Comparison of ENCODE assay signal across 25 mouse cellular contexts in the genomic region with DNA sequence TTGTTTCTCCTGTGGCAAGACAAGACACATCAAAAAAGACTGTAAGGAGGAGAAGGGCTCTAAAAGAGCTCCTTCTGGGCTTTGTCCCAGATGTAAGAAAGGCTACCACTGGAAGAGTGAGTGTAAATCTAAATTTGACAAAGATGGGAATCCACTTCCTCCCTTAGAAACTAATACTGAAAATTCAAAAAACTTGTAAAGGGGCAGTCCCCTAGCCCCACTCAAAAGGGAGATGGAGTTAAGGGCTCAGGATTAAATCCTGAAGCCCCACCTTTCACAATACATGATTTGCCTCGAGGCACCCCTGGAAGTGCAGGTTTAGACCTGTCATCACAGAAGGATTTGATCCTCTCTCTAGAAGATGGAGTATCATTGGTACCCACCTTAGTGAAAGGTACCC. TPM values are rescaled to one million over a fixed set of nuclear protein-coding genes. Genes with fewer than 3 reads are reported as not detected.
DNase-seq lines count a peak whose midpoint lies in the region; ATAC-seq and TF ChIP-seq lines count a peak whose summit lies in the region.
"Had no signal": no experiment of that assay in that cellular context is flagged by ENCODE, and none has a peak within 500 bp of the region (broad histone marks: within the 10 kb centered on the region; RNA-seq: fewer than 3 reads in every experiment).

No protein-coding gene starts in this region.

- no peaks in the 10 kb centered on the region for H3K9me3 ChIP-seq in CH12.LX (replicated peaks; ENCODE audit: low read length)
- H3K9me3 ChIP-seq: embryonic facial prominence, embryonic 15.5 days; forebrain, embryonic 12.5 days had no signal

- intact Hi-C loops in heart, postnatal 14 days (cut with DNase I) = no loop called here

- in situ Hi-C loops in CH12.LX (cut with MboI; ENCODE audit: low pct_ligation_motif_present, low pct_unique_long_range_greater_than_20kb, low sequenced_read_pairs) = no loop called here

- H3K27ac ChIP-seq in spleen, adult 2 months (ENCODE audit: insufficient read depth, low read length) = peak overlapping the region; percentile 68; the same call in 1 of the 2 replicates
- peak overlapping the region; percentile 98 for H3K27ac ChIP-seq in CH12.LX (ENCODE audit: insufficient read depth, low read depth)
- H3K27ac ChIP-seq: embryonic facial prominence, embryonic 13.5 days; embryonic facial prominence, embryonic 15.5 days; forebrain, embryonic 10.5 days; forebrain, embryonic 12.5 days had no signal

- peak; percentile 34; the same call in 1 of the 2 replicates for TF ChIP-seq EP300 in CH12.LX (IDR thresholded peaks at IDR 0.05; ENCODE audit: low read length)

- no peak overlapping the region for H3K4me3 ChIP-seq in spleen, adult 2 months (ENCODE audit: extremely low read depth, insufficient read depth, insufficient read length)
- peak overlapping the region; percentile 23 to 54 (median 34) for H3K4me3 ChIP-seq in CH12.LX (replicated peaks in 1 of 3; ENCODE audit: low read depth in 2 of 3, low read length in 2 of 3, poor library complexity in 1 of 3)
- H3K4me3 ChIP-seq: embryonic facial prominence, embryonic 13.5 days; embryonic facial prominence, embryonic 15.5 days; erythroblast, embryonic 14.5 days; forebrain, embryonic 10.5 days; forebrain, embryonic 12.5 days had no signal

- H3K4me2 ChIP-seq in CH12.LX (ENCODE audit: insufficient read depth, low read depth, poor library complexity, severe bottlenecking) = peak overlapping the region; percentile 90
- H3K4me2 ChIP-seq: embryonic facial prominence, embryonic 13.5 days; embryonic facial prominence, embryonic 15.5 days; forebrain, embryonic 12.5 days had no signal

- peaks cover 19% of the 10 kb centered on the region for H3K4me1 ChIP-seq in spleen, adult 2 months (ENCODE audit: control insufficient read depth, insufficient read depth, insufficient read length)
- H3K4me1 ChIP-seq in CH12.LX (ENCODE audit: control insufficient read depth in 1 of 2, insufficient read depth in 2 of 2) = peaks cover 15 to 37% of the 10 kb centered on the region in 2 experiments
- H3K4me1 ChIP-seq: embryonic facial prominence, embryonic 13.5 days; embryonic facial prominence, embryonic 15.5 days; forebrain, embryonic 10.5 days; forebrain, embryonic 12.5 days had no signal

- H3K36me3 ChIP-seq in spleen, adult 2 months (ENCODE audit: control insufficient read depth, insufficient read depth, low read length) = no peaks in the 10 kb centered on the region; the same call in 1 of the 2 replicates
- H3K36me3 ChIP-seq in CH12.LX (replicated peaks in 1 of 2; ENCODE audit: control insufficient read depth in 1 of 2, insufficient read depth in 1 of 2, low read length in 1 of 2) = peaks cover 7 to 10% of the 10 kb centered on the region in 2 experiments
- H3K36me3 ChIP-seq: embryonic facial prominence, embryonic 13.5 days; embryonic facial prominence, embryonic 15.5 days; forebrain, embryonic 10.5 days; forebrain, embryonic 12.5 days had no signal

- 45% methylated on average over 1 of the region's 1 CpGs for WGBS in spleen, adult 2 months

- TF ChIP-seq CTCF in spleen, adult 2 months (IDR thresholded peaks at IDR 0.05; ENCODE audit: extremely low read depth, insufficient read depth, insufficient read length, insufficient replicate concordance) = no peak
- no peak for TF ChIP-seq CTCF in CH12.LX (conservative IDR thresholded peaks at IDR 0.05 in 1 of 2, IDR thresholded peaks at IDR 0.05 in 1 of 2; ENCODE audit: low read depth in 2 of 2, low read length in 2 of 2)

- no peak for ATAC-seq in cerebellum, adult (ENCODE audit: insufficient number of reproducible peaks, low FRiP score, low TSS enrichment)
- ATAC-seq: CD4-positive, CD25-positive, alpha-beta regulatory T cell, adult 4 months; forebrain, embryonic 14.5 days; forebrain, embryonic 16.5 days had no signal

- peak; percentile 1 for DNase-seq in heart, postnatal 4 days
- DNase-seq in heart, postnatal 14 days = no peak
- no peak for DNase-seq in spleen, adult 2 months (ENCODE audit: low read depth in 1 of 2, low spot score in 2 of 2)
- no peak for DNase-seq in spleen, postnatal 14 days (ENCODE audit: low spot score in 2 of 2)
- no peak for DNase-seq in CH12.LX (ENCODE audit: extremely low read depth)
- no peak for DNase-seq in urinary bladder, postnatal 10 days (ENCODE audit: low spot score)
- DNase-seq: adrenal gland, adult 2 months; adrenal gland, postnatal 10 days; adrenal gland, postnatal 25 days; B cell, adult 2 months; cerebellum, adult 18-20 months; cerebellum, adult 8-10 months; cerebellum, adult 9-11 months; cerebellum, postnatal 14 days; cerebellum, postnatal 36 days; embryo, embryonic 11 days had no signal

- dilution Hi-C loops in CH12.LX (cut with MboI; ENCODE audit: extremely low pct_ligation_motif_present, extremely low pct_unique_long_range_greater_than_20kb, low sequenced_read_pairs) = no loop called here

- TF ChIP-seq RAD21 in CH12.LX (IDR thresholded peaks at IDR 0.05; ENCODE audit: low read depth, low read length) = no peak

- no peak for TF ChIP-seq POLR2A in spleen, adult 2 months (IDR thresholded peaks at IDR 0.05; ENCODE audit: low read depth, low read length)
- TF ChIP-seq POLR2A in CH12.LX (IDR thresholded peaks at IDR 0.05; ENCODE audit: low read depth, low read length) = no peak; the same call in 1 of the 2 replicates

- H3K27me3 ChIP-seq in spleen, adult 2 months (ENCODE audit: control insufficient read depth, insufficient read depth, low read length) = no peaks in the 10 kb centered on the region
- H3K27me3 ChIP-seq in CH12.LX (replicated peaks) = no peaks in the 10 kb centered on the region
- H3K27me3 ChIP-seq: embryonic facial prominence, embryonic 13.5 days; embryonic facial prominence, embryonic 15.5 days; forebrain, embryonic 12.5 days had no signal

- H3K79me2 ChIP-seq in CH12.LX (replicated peaks; ENCODE audit: control insufficient read depth, extremely low read depth, insufficient read depth, poor library complexity, severe bottlenecking) = peaks cover 32% of the 10 kb centered on the region

- peak overlapping the region; percentile 94 for H3K9ac ChIP-seq in CH12.LX (ENCODE audit: insufficient read depth, low read depth)
- H3K9ac ChIP-seq: embryonic facial prominence, embryonic 13.5 days; embryonic facial prominence, embryonic 15.5 days; forebrain, embryonic 12.5 days had no signal

TF ChIP-seq in CH12.LX, 34 proteins besides CTCF, POLR2A, EP300 and RAD21:
- peak; percentile 7; the same call in 1 of the 2 replicates for TF ChIP-seq BHLHE40 (IDR thresholded peaks at IDR 0.05; ENCODE audit: low read depth, low read length)
- peak; percentile 28; the same call in 1 of the 2 replicates for TF ChIP-seq ZNF384 (IDR thresholded peaks at IDR 0.05; ENCODE audit: low read depth, low read length)
- TF ChIP-seq MXI1 (IDR thresholded peaks at IDR 0.05; ENCODE audit: low read depth, low read length) = 0 out of 2 replicates have a peak, but pooled peaks have one; percentile 26
- no peak for TF ChIP-seq ZC3H11A (IDR thresholded peaks at IDR 0.05; ENCODE audit: low read depth, low read length)
- TF ChIP-seq POLR2AphosphoS2 (IDR thresholded peaks at IDR 0.05; ENCODE audit: low read depth, low read length) = 0 out of 2 replicates have a peak, but pooled peaks have one; percentile 34
- TF ChIP-seq ETS1 (conservative IDR thresholded peaks at IDR 0.05; ENCODE audit: low read depth, low read length) = peak; percentile 48
- TF ChIP-seq MAX (IDR thresholded peaks at IDR 0.05; ENCODE audit: low read length) = no peak
- 0 out of 2 replicates have a peak, but pooled peaks have one; percentile 59 for TF ChIP-seq ZMIZ1 (IDR thresholded peaks at IDR 0.05; ENCODE audit: low read depth, low read length)
- 0 out of 2 replicates have a peak, but pooled peaks have one; percentile 41 for TF ChIP-seq RCOR1 (conservative IDR thresholded peaks at IDR 0.05; ENCODE audit: low read depth, low read length)
- peak; percentile 43; the same call in 1 of the 2 replicates for TF ChIP-seq IRF4 (IDR thresholded peaks at IDR 0.05; ENCODE audit: low read depth, low read length)
- peak; percentile 39; the same call in 1 of the 2 replicates for TF ChIP-seq TCF12 (IDR thresholded peaks at IDR 0.05; ENCODE audit: low read depth, low read length)
- no peak for TF ChIP-seq PAX5 (IDR thresholded peaks at IDR 0.05; ENCODE audit: low read length)
- 0 out of 2 replicates have a peak, but pooled peaks have one; percentile 20 for TF ChIP-seq NELFE (IDR thresholded peaks at IDR 0.05; ENCODE audit: low read depth, low read length)
- TF ChIP-seq SIN3A (IDR thresholded peaks at IDR 0.05; ENCODE audit: low read length) = 0 out of 2 replicates have a peak, but pooled peaks have one; percentile 30
- TF ChIP-seq TBP (conservative IDR thresholded peaks at IDR 0.05; ENCODE audit: low read depth, low read length) = peak; percentile 63; the same call in 1 of the 2 replicates
- no peak for TF ChIP-seq E2F4 (IDR thresholded peaks at IDR 0.05; ENCODE audit: insufficient replicate concordance, low read depth, low read length)
- peak; percentile 82 for TF ChIP-seq MEF2A (IDR thresholded peaks at IDR 0.05; ENCODE audit: borderline replicate concordance, low read depth, low read length)
TF ChIP-seq in CH12.LX: peak in this region for 13.

RNA-seq across cellular contexts. Expression of a gene that starts 23.8 kb away (rescaled TPM):
- total RNA-seq in heart, postnatal 4 days (2021) = under 1 TPM; 0.25 to 0.48 TPM
- 1 to 10 TPM in 1 of 2 experiments, under 1 TPM in 1; 0.54 to 1.2 TPM for total RNA-seq in heart, postnatal 14 days (2021)
- 36.0 and 51.3 TPM in 2 replicates for polyA plus RNA-seq in spleen, adult 2 months (2012; rRNA removed)
- total RNA-seq in CH12.LX (2012; rRNA removed) (71.4 and 129 TPM in 2 replicates), CH12.LX (2014; rRNA removed) (23.3 and 24.6 TPM in 2 replicates)
- 152 and 223 TPM in 2 replicates for polyA plus RNA-seq in CH12.LX (2012; ENCODE audit: insufficient read length, low read depth)

RNA-seq across cellular contexts. Expression of a gene that starts 42.3 kb away (rescaled TPM):
- total RNA-seq in heart, postnatal 4 days (2021) = 1 to 10 TPM in 1 of 2 experiments, under 1 TPM in 1; 0.76 to 1.3 TPM
- 1 to 10 TPM; 1.3 to 3.4 TPM for total RNA-seq in heart, postnatal 14 days (2021)
- 26.9 and 45.0 TPM in 2 replicates for polyA plus RNA-seq in spleen, adult 2 months (2012; rRNA removed)
- total RNA-seq in CH12.LX (2012; rRNA removed) = 24.4 and 26.5 TPM in 2 replicates
- 11.6 and 13.8 TPM in 2 replicates for total RNA-seq in CH12.LX (2014; rRNA removed)
- polyA plus RNA-seq in CH12.LX (2012; ENCODE audit: insufficient read length, low read depth) = 26.0 and 35.4 TPM in 2 replicates

Comparison
In these comparisons a context has a peak if more than half of its experiments do, and no peak if none do; other contexts are left out.
1. RNA of a gene that starts 23.8 kb away (total RNA-seq): 23.3 to 129 TPM in CH12.LX; 0.54 to 1.2 TPM in heart, postnatal 14 days and 0.25 to 0.48 TPM in heart, postnatal 4 days; every median in the first group is over 10 times any median in the second.